Mouse (Mus musculus) ES-Bruce4 (cell line): ENCODE measurements at regions not wholly inside any gene's neighbourhood (a gene's known extent, or its start where the extent isn't known, plus 50 kb on each side); places are given as distances from the start of the nearest gene placed in this dataset.

Source experiments
- H3K27ac ChIP-seq: 2 replicates; pipeline ENCODE4 v1.5.1; 2012; ENCODE audit warnings: low read length, inconsistent platforms; ENCODE audit not compliant: insufficient read depth
- H3K27me3 ChIP-seq: 2 replicates; pipeline ENCODE4 v1.6.1; 2012; ENCODE audit warnings: mild to moderate bottlenecking, low read length, inconsistent platforms; ENCODE audit not compliant: control insufficient read depth, poor library complexity, insufficient read depth, severe bottlenecking
- H3K36me3 ChIP-seq: 2 replicates; pipeline ENCODE4 v1.6.1; 2012; ENCODE audit warnings: inconsistent platforms, mild to moderate bottlenecking, low read length, moderate library complexity; ENCODE audit not compliant: control insufficient read depth, poor library complexity, insufficient read depth, severe bottlenecking
- H3K4me1 ChIP-seq: one replicate; pipeline ENCODE4 v1.8.1; 2011; ENCODE audit warnings: low read length; ENCODE audit not compliant: control insufficient read depth, insufficient read depth
- H3K4me3 ChIP-seq: 2 replicates; pipeline ENCODE4 v1.5.1; 2011; ENCODE audit warnings: low read depth, mild to moderate bottlenecking, low read length
- H3K9ac ChIP-seq: 2 replicates; pipeline ENCODE4 v1.6.1; 2012; ENCODE audit warnings: low read depth, mild to moderate bottlenecking, inconsistent platforms; ENCODE audit not compliant: poor library complexity, severe bottlenecking
- H3K9me3 ChIP-seq: replicated peaks from 2 replicates; pipeline ENCODE4 v1.6.1; 2012; ENCODE audit warnings: mild to moderate bottlenecking, low read length, inconsistent platforms; ENCODE audit not compliant: control insufficient read depth, poor library complexity, insufficient read depth, severe bottlenecking
- CTCF ChIP-seq: IDR thresholded peaks from one replicate; pipeline ENCODE4 v1.8.1; 2011; ENCODE audit warnings: low read depth, low read length
- EP300 ChIP-seq: IDR thresholded peaks from 2 replicates; pipeline ENCODE4 v1.6.1; 2011; ENCODE audit warnings: low read depth, low read length; ENCODE audit not compliant: insufficient read depth
- POLR2A ChIP-seq: IDR thresholded peaks from one replicate; pipeline ENCODE4 v1.8.1; 2011; ENCODE audit warnings: low read length; ENCODE audit not compliant: insufficient read depth

DNA sequence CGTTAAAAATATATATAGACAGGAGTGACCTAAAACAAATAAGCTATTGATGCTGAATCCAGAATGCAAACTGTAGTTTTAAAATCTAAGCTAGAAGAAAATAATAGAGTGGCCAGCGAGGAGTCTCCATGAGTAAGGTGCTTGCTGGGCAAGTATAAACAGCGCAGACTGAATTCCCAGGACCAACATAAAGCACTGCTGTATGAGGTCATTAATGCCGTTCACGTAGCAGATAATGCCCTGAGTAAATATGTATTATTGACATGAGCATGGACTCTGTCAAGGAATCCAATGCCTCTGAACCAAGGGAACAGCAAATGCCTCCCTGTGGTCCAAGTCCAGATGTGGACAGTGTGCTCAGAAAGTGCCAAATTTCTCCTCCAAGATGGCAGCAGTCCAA lies 876.4 kb upstream of the Gpc5 start:
- Histone ChIP-seq H3K27me3 (no peaks in the 10 kb centered on the region), H3K4me3 (no peak overlapping the region), H3K36me3 (no peaks in the 10 kb centered on the region), H3K4me1 (no peaks in the 10 kb centered on the region), H3K27ac (no peak overlapping the region), H3K9ac (no peak overlapping the region), H3K9me3 (peaks cover 7% of the 10 kb centered on the region)
- TF ChIP-seq POLR2A (no peak), EP300 (no peak), CTCF (no peak)

DNA sequence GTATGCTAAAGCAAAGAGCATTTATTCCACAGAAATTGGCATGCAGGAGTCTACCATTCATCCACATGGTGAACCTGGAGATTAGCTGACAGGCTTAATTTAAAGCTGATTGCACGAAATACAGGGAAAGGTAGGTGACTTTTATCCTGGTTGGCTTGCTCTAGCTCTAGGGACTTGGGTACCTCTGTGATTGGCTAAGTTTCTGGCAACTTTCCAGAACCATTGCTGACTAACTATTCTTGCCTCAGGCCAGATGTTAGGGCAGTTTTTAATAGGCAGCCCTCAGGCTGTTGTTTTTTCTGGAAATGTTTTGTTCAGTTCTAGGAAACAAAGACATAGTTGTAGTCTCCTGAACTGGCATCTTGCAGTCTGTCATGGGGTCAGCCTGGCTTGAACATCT lies 871.1 kb upstream of the Gpc5 start:
- no peak overlapping the region for H3K4me3 ChIP-seq

DNA sequence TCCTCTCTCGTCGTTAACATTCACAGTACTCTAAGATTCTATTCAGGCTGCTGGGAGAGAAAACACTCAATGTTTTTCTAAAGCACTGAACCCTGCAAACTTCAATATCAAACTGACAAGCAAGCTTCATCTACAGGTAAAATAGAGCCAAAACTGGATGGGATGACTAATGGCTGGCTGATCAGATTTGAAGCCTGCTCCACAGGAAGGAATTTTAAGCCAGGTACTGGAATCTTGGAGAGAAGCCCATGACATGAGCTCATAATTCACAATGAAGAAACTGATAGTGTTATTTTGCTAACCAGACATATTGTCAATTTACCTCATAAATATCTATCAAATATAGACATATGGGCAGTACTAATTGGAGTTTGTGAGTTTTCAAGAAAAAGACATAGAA lies 861.3 kb upstream of the Gpc5 start:
- TF ChIP-seq CTCF (no peak), EP300 (no peak), POLR2A (no peak)
- Histone ChIP-seq H3K27me3 (no peaks in the 10 kb centered on the region), H3K4me1 (no peaks in the 10 kb centered on the region), H3K36me3 (no peaks in the 10 kb centered on the region), H3K4me3 (no peak overlapping the region), H3K9me3 (no peaks in the 10 kb centered on the region), H3K27ac (no peak overlapping the region), H3K9ac (no peak overlapping the region)

More for the DNA sequence above, 871.1 kb upstream of the Gpc5 start:
- Histone ChIP-seq H3K27me3 (no peaks in the 10 kb centered on the region), H3K27ac (no peak overlapping the region), H3K36me3 (no peaks in the 10 kb centered on the region), H3K9ac (no peak overlapping the region), H3K9me3 (no peaks in the 10 kb centered on the region), H3K4me1 (no peaks in the 10 kb centered on the region)
- TF ChIP-seq CTCF (no peak), EP300 (no peak), POLR2A (no peak)

DNA sequence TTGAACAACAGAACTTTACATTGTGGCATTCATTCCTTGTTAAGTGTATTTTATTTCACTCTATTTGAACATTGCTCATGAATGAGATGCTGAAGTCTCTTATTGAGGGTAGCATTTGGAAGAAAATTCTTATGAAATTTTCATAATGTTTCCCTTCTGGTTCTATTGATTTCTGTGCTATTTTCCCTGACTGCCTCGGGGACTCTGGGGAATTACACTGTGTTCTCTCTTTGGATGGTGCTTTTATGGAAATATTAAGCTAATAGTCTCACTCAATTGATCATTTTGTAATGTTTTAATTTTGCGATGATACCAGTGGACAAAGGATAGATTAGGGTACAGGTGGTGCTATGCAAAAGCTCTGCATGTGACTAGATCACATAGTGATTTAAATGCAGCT lies 837.0 kb upstream of the Gpc5 start:
- Histone ChIP-seq H3K9me3 (no peaks in the 10 kb centered on the region), H3K4me1 (no peaks in the 10 kb centered on the region), H3K4me3 (no peak overlapping the region), H3K27me3 (no peaks in the 10 kb centered on the region), H3K9ac (no peak overlapping the region), H3K27ac (no peak overlapping the region), H3K36me3 (no peaks in the 10 kb centered on the region)
- no peak for TF ChIP-seq CTCF

DNA sequence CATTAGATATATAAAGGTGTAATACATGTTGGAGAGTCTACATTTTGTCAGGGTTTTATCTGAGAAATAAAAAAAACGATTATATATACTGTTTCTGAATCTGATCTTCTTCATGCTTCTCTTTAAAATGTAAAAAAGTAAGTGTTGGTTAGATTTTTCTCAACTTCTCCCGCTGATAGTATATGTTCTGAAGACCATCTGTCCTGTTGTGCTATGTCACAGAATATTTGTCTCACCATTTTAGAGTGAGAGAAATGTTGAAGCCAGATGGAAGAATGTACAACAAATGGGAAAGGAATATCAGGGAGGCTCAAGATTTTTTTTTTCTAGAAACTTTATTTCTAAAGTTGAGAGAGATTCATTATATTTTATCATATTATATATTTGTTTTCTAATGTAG lies 830.4 kb upstream of the Gpc5 start:
- Histone ChIP-seq H3K9ac (no peak overlapping the region), H3K27me3 (no peaks in the 10 kb centered on the region), H3K4me3 (no peak overlapping the region), H3K36me3 (no peaks in the 10 kb centered on the region), H3K9me3 (no peaks in the 10 kb centered on the region), H3K27ac (no peak overlapping the region), H3K4me1 (no peaks in the 10 kb centered on the region)
- TF ChIP-seq CTCF (no peak), EP300 (no peak), POLR2A (no peak)

DNA sequence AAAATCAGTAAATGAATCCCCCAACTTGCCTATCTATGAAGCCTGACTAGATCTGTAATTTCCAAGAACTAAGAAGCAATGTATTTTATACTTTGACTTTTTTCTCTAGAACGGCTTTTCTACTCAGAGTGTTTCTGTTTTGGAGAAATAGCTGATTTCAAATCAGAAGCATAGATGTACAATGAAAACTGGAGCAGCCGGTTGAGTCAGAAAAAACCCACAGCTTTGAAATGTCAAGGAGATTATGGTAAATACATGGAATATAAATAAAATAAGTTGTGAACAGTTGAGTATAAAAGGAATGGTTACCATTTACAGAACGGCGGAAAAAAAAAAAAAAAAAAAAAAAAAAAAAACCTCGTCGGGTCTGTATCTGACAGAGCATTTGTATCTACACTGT lies 791.4 kb upstream of the Gpc5 start:
- no peaks in the 10 kb centered on the region for H3K9me3 ChIP-seq
- no peaks in the 10 kb centered on the region for H3K27me3 ChIP-seq
- H3K4me3 ChIP-seq = no peak overlapping the region
- no peak overlapping the region for H3K9ac ChIP-seq
- H3K27ac ChIP-seq = no peak overlapping the region
- no peak for TF ChIP-seq CTCF
- TF ChIP-seq POLR2A = no peak
- no peak for TF ChIP-seq EP300
- H3K4me1 ChIP-seq = no peaks in the 10 kb centered on the region
- no peaks in the 10 kb centered on the region for H3K36me3 ChIP-seq

DNA sequence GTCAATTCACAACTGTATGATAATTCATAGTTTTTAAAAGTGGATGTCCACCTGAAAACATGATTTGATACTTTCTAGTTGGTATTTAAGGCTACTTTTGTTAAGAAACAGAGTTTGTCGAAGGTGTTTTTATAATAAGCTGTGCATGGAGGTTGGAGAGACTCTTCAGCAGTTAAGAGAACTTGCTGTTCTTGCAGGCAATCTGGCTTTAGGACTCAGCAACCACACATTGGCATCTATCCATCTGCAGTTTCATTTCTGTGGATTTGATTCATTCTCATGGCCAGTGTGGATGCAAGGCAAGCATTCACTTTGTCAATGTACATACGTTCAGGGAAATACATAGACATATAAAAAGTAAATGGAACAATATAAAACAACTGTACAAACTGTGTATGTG lies 784.5 kb upstream of the Gpc5 start:
- H3K36me3 ChIP-seq = no peaks in the 10 kb centered on the region
- H3K27ac ChIP-seq = no peak overlapping the region
- no peak overlapping the region for H3K4me3 ChIP-seq
- H3K27me3 ChIP-seq = no peaks in the 10 kb centered on the region
- TF ChIP-seq EP300 = no peak
- TF ChIP-seq POLR2A = no peak
- TF ChIP-seq CTCF = no peak
- no peak overlapping the region for H3K9ac ChIP-seq
- H3K9me3 ChIP-seq = no peaks in the 10 kb centered on the region
- H3K4me1 ChIP-seq = no peaks in the 10 kb centered on the region
